Mouse (Mus musculus): ENCODE results near the gene C1qtnf3.

The C1qtnf3 gene

GRCm38 (mm10) chr15:11026801-11027561 is 74.8 kb downstream of the C1qtnf3 start:
- no peak for DNase-seq (ENCODE audit: low read depth in 2 of 2, low spot score in 2 of 2)

Data from CD8-positive naive resting alpha-beta T cell, adult 2 months (primary cell).